Mouse (Mus musculus): ENCODE measurements around the gene Setdb2.

Setdb2 gene

GRCm38 (mm10) chr14:59370348-59371068 is 70.2 kb downstream of the Setdb2 start:
- DNase-seq (ENCODE audit: low spot score in 2 of 2), result no peak

GRCm38 (mm10) chr14:59366386-59367105 is 74.1 kb downstream of the Setdb2 start:
- DNase-seq (ENCODE audit: low spot score in 2 of 2), result no peak

GRCm38 (mm10) chr14:59365244-59365644 is 75.4 kb downstream of the Setdb2 start, which contains the start of gene Phf11d:
Gene Phf11d, minus strand, starts transcription at chr14:59365470.
- no peak for DNase-seq (ENCODE audit: low spot score in 2 of 2)

All from frontal cortex, postnatal 25 days (tissue).